Mouse (Mus musculus): Measurements from ENCODE around the gene Rad9b. TPM values are rescaled to one million over a fixed set of nuclear protein-coding genes. Genes with fewer than 3 reads are reported as not detected.

Gene Rad9b
- polyA plus RNA-seq, 1 experiment = 4.1 TPM

- H3K27ac ChIP-seq (ENCODE audit: control insufficient read depth, insufficient read depth, low read depth, low read length, poor library complexity) = no peak overlapping the region
- H3K4me3 ChIP-seq (replicated peaks; ENCODE audit: control insufficient read depth, low read depth, low read length) = no peak overlapping the region
- no peak for TF ChIP-seq POLR2A (IDR thresholded peaks at IDR 0.05; ENCODE audit: borderline replicate concordance, control insufficient read depth, low read depth, low read length)
- TF ChIP-seq CTCF (IDR thresholded peaks at IDR 0.05; ENCODE audit: control insufficient read depth, insufficient read depth, low read length) = no peak
- WGBS = 80% methylated on average over 7 of the region's 7 CpGs
- H3K4me1 ChIP-seq (ENCODE audit: control insufficient read depth, insufficient read depth, low read length) = peaks cover 6% of the 10 kb centered on the region
Observed at GRCm38 (mm10) chr5:122303937-122304336, 50.1 kb downstream of the Rad9b start.

- 51% methylated on average over 17 of the region's 17 CpGs for WGBS
- Histone ChIP-seq H3K27ac (ENCODE audit: control insufficient read depth, insufficient read depth, low read depth, low read length, poor library complexity) (no peak overlapping the region), H3K4me1 (ENCODE audit: control insufficient read depth, insufficient read depth, low read length) (peaks cover 6% of the 10 kb centered on the region), H3K4me3 (replicated peaks; ENCODE audit: control insufficient read depth, low read depth, low read length) (no peak overlapping the region)
- TF ChIP-seq CTCF (IDR thresholded peaks at IDR 0.05; ENCODE audit: control insufficient read depth, insufficient read depth, low read length) (peak; percentile 42; the same call in 1 of the 2 replicates), POLR2A (IDR thresholded peaks at IDR 0.05; ENCODE audit: borderline replicate concordance, control insufficient read depth, low read depth, low read length) (no peak)
Observed at GRCm38 (mm10) chr5:122302810-122303745, 51.0 kb downstream of the Rad9b start.

- WGBS = 91% methylated on average over 6 of the region's 6 CpGs
Observed at GRCm38 (mm10) chr5:122300071-122300518, 53.9 kb downstream of the Rad9b start.

GRCm38 (mm10) chr5:122295113-122295935 is 58.7 kb downstream of the Rad9b start:
- no peak overlapping the region for H3K27ac ChIP-seq (ENCODE audit: control insufficient read depth, insufficient read depth, low read depth, low read length, poor library complexity)
- WGBS = 82% methylated on average over 14 of the region's 14 CpGs
- no peak for TF ChIP-seq POLR2A (IDR thresholded peaks at IDR 0.05; ENCODE audit: borderline replicate concordance, control insufficient read depth, low read depth, low read length)
- TF ChIP-seq CTCF (IDR thresholded peaks at IDR 0.05; ENCODE audit: control insufficient read depth, insufficient read depth, low read length) = no peak
- H3K4me3 ChIP-seq (replicated peaks; ENCODE audit: control insufficient read depth, low read depth, low read length) = no peak overlapping the region
- peaks cover 1% of the 10 kb centered on the region; the same call in 1 of the 2 replicates for H3K4me1 ChIP-seq (ENCODE audit: control insufficient read depth, insufficient read depth, low read length)

More at GRCm38 (mm10) chr5:122300071-122300518, 53.9 kb downstream of the Rad9b start:
- Histone ChIP-seq H3K4me1 (ENCODE audit: control insufficient read depth, insufficient read depth, low read length) (peaks cover 5% of the 10 kb centered on the region), H3K27ac (ENCODE audit: control insufficient read depth, insufficient read depth, low read depth, low read length, poor library complexity) (no peak overlapping the region), H3K4me3 (replicated peaks; ENCODE audit: control insufficient read depth, low read depth, low read length) (no peak overlapping the region)
- TF ChIP-seq POLR2A (IDR thresholded peaks at IDR 0.05; ENCODE audit: borderline replicate concordance, control insufficient read depth, low read depth, low read length) (no peak), CTCF (IDR thresholded peaks at IDR 0.05; ENCODE audit: control insufficient read depth, insufficient read depth, low read length) (no peak)

GRCm38 (mm10) chr5:122294219-122294735 is 59.8 kb downstream of the Rad9b start:
- no peak for TF ChIP-seq POLR2A (IDR thresholded peaks at IDR 0.05; ENCODE audit: borderline replicate concordance, control insufficient read depth, low read depth, low read length)
- no peak for TF ChIP-seq CTCF (IDR thresholded peaks at IDR 0.05; ENCODE audit: control insufficient read depth, insufficient read depth, low read length)
- WGBS = 86% methylated on average over 3 of the region's 3 CpGs
- peaks cover 1% of the 10 kb centered on the region; the same call in 1 of the 2 replicates for H3K4me1 ChIP-seq (ENCODE audit: control insufficient read depth, insufficient read depth, low read length)
- no peak overlapping the region for H3K27ac ChIP-seq (ENCODE audit: control insufficient read depth, insufficient read depth, low read depth, low read length, poor library complexity)
- H3K4me3 ChIP-seq (replicated peaks; ENCODE audit: control insufficient read depth, low read depth, low read length) = no peak overlapping the region

- H3K4me1 ChIP-seq (ENCODE audit: control insufficient read depth, insufficient read depth, low read length) = peaks cover 1% of the 10 kb centered on the region; the same call in 1 of the 2 replicates
- WGBS = 88% methylated on average over 6 of the region's 6 CpGs
- H3K27ac ChIP-seq (ENCODE audit: control insufficient read depth, insufficient read depth, low read depth, low read length, poor library complexity) = no peak overlapping the region
- no peak overlapping the region for H3K4me3 ChIP-seq (replicated peaks; ENCODE audit: control insufficient read depth, low read depth, low read length)
- TF ChIP-seq CTCF (IDR thresholded peaks at IDR 0.05; ENCODE audit: control insufficient read depth, insufficient read depth, low read length) (no peak), POLR2A (IDR thresholded peaks at IDR 0.05; ENCODE audit: borderline replicate concordance, control insufficient read depth, low read depth, low read length) (no peak)
Observed at GRCm38 (mm10) chr5:122293131-122293530, 60.9 kb downstream of the Rad9b start.

GRCm38 (mm10) chr5:122291553-122292339 is 62.3 kb downstream of the Rad9b start:
- Histone ChIP-seq H3K4me1 (ENCODE audit: control insufficient read depth, insufficient read depth, low read length) (peaks cover 1% of the 10 kb centered on the region; the same call in 1 of the 2 replicates), H3K27ac (ENCODE audit: control insufficient read depth, insufficient read depth, low read depth, low read length, poor library complexity) (no peak overlapping the region), H3K4me3 (replicated peaks; ENCODE audit: control insufficient read depth, low read depth, low read length) (no peak overlapping the region)
- no peak for TF ChIP-seq POLR2A (IDR thresholded peaks at IDR 0.05; ENCODE audit: borderline replicate concordance, control insufficient read depth, low read depth, low read length)
- TF ChIP-seq CTCF (IDR thresholded peaks at IDR 0.05; ENCODE audit: control insufficient read depth, insufficient read depth, low read length) = no peak
- 48% methylated on average over 17 of the region's 17 CpGs for WGBS

All from bone marrow, adult 2 months (tissue).